Mouse (Mus musculus) forebrain, postnatal 0 days (tissue): ENCODE data around the gene Hoxc12. TPM values are rescaled to one million over a fixed set of nuclear protein-coding genes. Genes with fewer than 3 reads are reported as not detected.

Source experiments
- ATAC-seq: fragments of 200-750 bp; cut with Nextera tagmentation; 2 replicates; pipeline ENCODE4 v1.8.0; 2017; ENCODE audit warnings: mild to moderate bottlenecking, moderate library complexity
- DNase-seq: peaks from one replicate; pipeline ENCODE4 v3.0.0-alpha.2; 2015
- H3K27ac ChIP-seq: fragments of 300-500 bp; sonication (generic); 2 replicates; pipeline ENCODE4 v1.5.1; 2014; ENCODE audit warnings: low read depth, mild to moderate bottlenecking, antibody characterized with exemption, low read length, moderate library complexity, mixed read lengths
- H3K27me3 ChIP-seq: fragments of 300-500 bp; sonication (generic); 2 replicates; pipeline ENCODE4 v1.6.1; 2014; ENCODE audit warnings: mild to moderate bottlenecking, low read length, mixed read lengths; ENCODE audit not compliant: insufficient read depth
- H3K36me3 ChIP-seq: fragments of 300-500 bp; sonication (generic); 2 replicates; pipeline ENCODE4 v1.6.1; 2014; ENCODE audit warnings: mild to moderate bottlenecking, moderate library complexity; ENCODE audit not compliant: insufficient read depth
- H3K4me1 ChIP-seq: fragments of 300-500 bp; sonication (generic); 2 replicates; pipeline ENCODE4 v1.6.1; 2014; ENCODE audit warnings: antibody characterized with exemption; ENCODE audit not compliant: insufficient read depth
- H3K4me2 ChIP-seq: fragments of 300-500 bp; sonication (generic); 2 replicates; pipeline ENCODE4 v1.6.1; 2014; ENCODE audit warnings: low read depth, mild to moderate bottlenecking, moderate library complexity
- H3K4me3 ChIP-seq: fragments of 300-500 bp; sonication (generic); 2 replicates; pipeline ENCODE4 v1.5.1; 2014; ENCODE audit warnings: low read depth, low read length, mixed read lengths
- H3K9ac ChIP-seq: fragments of 300-500 bp; sonication (generic); 2 replicates; pipeline ENCODE4 v1.6.1; 2014; ENCODE audit warnings: mild to moderate bottlenecking
- H3K9me3 ChIP-seq: fragments of 300-500 bp; sonication (generic); 2 replicates; pipeline ENCODE4 v1.6.1; 2016; ENCODE audit warnings: low read length
- CTCF ChIP-seq: sonication (generic); IDR thresholded peaks from 2 replicates; pipeline ENCODE4 v1.5.1; 2016; ENCODE audit warnings: antibody characterized with exemption, control low read depth, low read depth
- WGBS: fragments of 180-500 bp; shearing (Covaris S2); extraction: QIAGEN DNeasy Blood & Tissue Kit; methylation state at CpG from one replicate; pipeline ENCODE4 v1.1.7; 2014; 5-methylcytosine and 5-hydroxymethylcytosine counted together
- polyA plus RNA-seq: library from polyadenylated mRNA; unstranded; fragments of >200 nt; fragmentation: Nextera tagmentation; extraction: Ambion mirVana; gene quantifications from 2 replicates; pipeline ENCODE4 v1.2.1, GENCODE M21; 2015
- total RNA-seq: library from RNA; depleted of rRNA; stranded (reverse); fragments of >200 nt; gene quantifications from 2 replicates; pipeline ENCODE4 v1.2.3, GENCODE M21; 2014

Gene Hoxc12
- total and polyA plus RNA-seq, 2 experiments from 2014 or later = not detected

DNA sequence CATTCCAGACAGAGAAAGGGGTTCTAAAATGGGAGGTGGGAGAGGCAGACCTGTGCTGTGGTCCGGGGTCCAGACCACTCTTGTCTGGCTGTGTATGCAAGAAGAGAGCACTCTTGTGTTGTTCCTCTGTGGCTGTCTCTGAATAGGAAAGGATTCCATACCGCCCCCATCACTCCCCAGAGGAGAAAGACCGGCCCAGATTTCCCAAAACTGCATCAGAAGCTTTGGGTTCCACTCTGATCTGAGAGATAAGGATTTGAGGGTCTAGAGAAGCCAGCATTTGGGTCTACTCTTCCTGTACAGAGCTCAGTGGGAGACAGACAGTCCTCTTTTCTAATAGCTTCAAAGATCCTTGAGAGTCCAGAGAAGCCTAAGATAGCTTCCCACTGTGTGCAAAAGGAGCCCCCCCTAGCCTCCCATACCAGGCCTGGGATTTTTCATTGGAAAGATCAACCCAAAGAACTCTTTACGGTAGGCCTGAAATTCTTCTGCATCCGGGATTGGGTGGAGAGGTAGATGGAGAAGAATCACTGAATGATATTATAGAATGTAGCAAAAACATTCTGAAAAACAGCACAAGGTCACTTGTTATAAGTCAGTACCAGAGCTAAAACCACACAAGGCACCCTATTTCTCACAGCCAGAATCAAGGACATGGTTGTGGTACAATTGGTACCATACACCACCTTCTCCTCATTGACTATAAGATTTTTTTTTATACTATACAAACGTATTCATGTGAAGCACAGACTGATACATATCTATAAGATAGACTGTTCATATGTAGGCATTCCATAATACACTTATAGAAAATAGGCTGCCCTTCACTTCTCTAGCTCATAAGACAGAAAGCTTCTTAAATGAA, 13.7 kb upstream of the Hoxc12 start:
- no peak overlapping the region for H3K4me3 ChIP-seq
- no peaks in the 10 kb centered on the region for H3K4me1 ChIP-seq
- TF ChIP-seq CTCF = no peak
- no peak overlapping the region for H3K27ac ChIP-seq
- no peak overlapping the region for H3K9ac ChIP-seq
- no peak for DNase-seq
- no peak for ATAC-seq
- no peaks in the 10 kb centered on the region for H3K9me3 ChIP-seq
- peaks cover 97% of the 10 kb centered on the region for H3K27me3 ChIP-seq
- H3K4me2 ChIP-seq = no peak overlapping the region
- WGBS = 12% methylated on average over 6 of the region's 6 CpGs
- no peaks in the 10 kb centered on the region for H3K36me3 ChIP-seq

DNA sequence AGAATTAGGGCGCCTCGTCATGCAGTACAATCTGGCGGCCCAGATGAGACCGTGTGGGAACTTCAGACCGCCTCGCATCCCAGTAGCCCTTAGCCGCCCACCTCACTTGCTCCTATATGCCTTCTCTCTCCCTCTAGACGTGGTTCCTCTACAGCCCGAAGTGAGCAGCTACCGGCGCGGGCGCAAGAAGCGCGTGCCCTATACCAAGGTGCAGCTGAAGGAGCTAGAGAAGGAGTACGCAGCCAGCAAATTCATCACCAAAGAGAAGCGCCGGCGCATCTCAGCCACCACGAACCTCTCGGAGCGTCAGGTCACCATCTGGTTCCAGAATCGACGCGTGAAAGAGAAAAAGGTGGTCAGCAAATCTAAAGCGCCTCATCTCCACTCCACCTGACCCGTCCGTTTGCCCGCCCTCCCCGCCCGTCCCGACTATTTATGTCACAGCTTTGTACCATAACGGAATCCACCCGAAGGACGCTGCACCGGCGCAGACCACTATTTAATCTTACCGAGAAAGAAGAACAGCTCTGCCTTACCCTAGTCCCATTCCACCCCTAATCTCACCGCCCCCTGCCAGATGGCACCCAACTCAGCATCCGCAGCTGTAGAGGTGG, 9.4 kb upstream of the Hoxc12 start:
- ATAC-seq (no peak), DNase-seq (no peak)
- TF ChIP-seq CTCF = no peak
- Histone ChIP-seq H3K4me1 (no peaks in the 10 kb centered on the region), H3K9me3 (no peaks in the 10 kb centered on the region), H3K36me3 (no peaks in the 10 kb centered on the region), H3K27me3 (peaks cover 97% of the 10 kb centered on the region), H3K9ac (no peak overlapping the region), H3K27ac (no peak overlapping the region), H3K4me2 (no peak overlapping the region), H3K4me3 (no peak overlapping the region)
- under 1% methylated on average over 40 of the region's 40 CpGs for WGBS

DNA sequence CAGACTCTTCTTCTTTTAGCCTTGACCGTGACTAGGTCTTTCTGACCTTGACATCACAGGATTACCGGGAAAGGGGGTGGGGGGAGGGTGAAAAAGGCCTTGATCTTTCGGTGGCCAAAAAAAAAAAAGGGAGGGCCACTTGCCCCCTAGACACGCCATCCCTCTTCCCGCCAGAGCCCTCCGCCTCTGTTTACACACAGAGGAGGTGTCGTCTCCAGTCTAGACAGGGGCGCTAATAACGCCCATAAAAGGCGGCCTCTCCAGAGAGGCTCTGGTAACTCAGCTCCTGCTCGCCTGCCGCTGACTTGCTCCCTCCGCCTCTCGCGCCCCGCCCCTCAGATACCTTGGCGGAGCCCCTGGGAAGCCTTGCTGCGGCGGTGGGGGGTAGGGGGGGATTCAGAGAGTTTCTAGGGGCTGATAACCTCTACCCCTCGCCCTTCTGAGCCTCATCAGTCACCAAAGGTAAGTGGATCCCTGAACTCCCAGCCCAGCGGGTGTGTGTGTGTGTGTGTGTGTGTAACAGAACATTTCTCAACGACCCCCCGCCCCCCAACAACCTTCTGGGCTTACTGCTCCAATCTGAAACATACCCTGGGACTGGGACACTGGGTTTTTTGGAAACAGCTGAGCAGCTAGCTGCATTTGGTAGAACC, 4.7 kb upstream of the Hoxc12 start:
- H3K27ac ChIP-seq = no peak overlapping the region
- under 1% methylated on average over 23 of the region's 23 CpGs for WGBS
- ATAC-seq = no peak
- H3K4me2 ChIP-seq = no peak overlapping the region
- H3K4me1 ChIP-seq = no peaks in the 10 kb centered on the region
- H3K4me3 ChIP-seq = no peak overlapping the region
- no peak for DNase-seq
- no peaks in the 10 kb centered on the region for H3K9me3 ChIP-seq
- no peaks in the 10 kb centered on the region for H3K36me3 ChIP-seq
- no peak for TF ChIP-seq CTCF
- H3K9ac ChIP-seq = no peak overlapping the region
- peaks cover 99% of the 10 kb centered on the region for H3K27me3 ChIP-seq

- no peak overlapping the region for H3K9ac ChIP-seq
- H3K27ac ChIP-seq = no peak overlapping the region
- no peak overlapping the region for H3K4me2 ChIP-seq
- H3K4me1 ChIP-seq = no peaks in the 10 kb centered on the region
- TF ChIP-seq CTCF = no peak
- H3K27me3 ChIP-seq = peaks cover 99% of the 10 kb centered on the region
- DNase-seq (no peak), ATAC-seq (no peak)
- no peak overlapping the region for H3K4me3 ChIP-seq
- no peaks in the 10 kb centered on the region for H3K36me3 ChIP-seq
- WGBS = 3% methylated on average over 12 of the region's 12 CpGs
- H3K9me3 ChIP-seq = no peaks in the 10 kb centered on the region
These were observed 2.1 kb upstream of the Hoxc12 start for GRCm38 (mm10) chr15:102934438-102934837.

GRCm38 (mm10) chr15:102934897-102935296, 1.7 kb upstream of the Hoxc12 start:
- no peak for TF ChIP-seq CTCF
- Histone ChIP-seq H3K4me3 (no peak overlapping the region), H3K36me3 (no peaks in the 10 kb centered on the region), H3K27ac (no peak overlapping the region), H3K4me2 (no peak overlapping the region), H3K9me3 (no peaks in the 10 kb centered on the region), H3K9ac (no peak overlapping the region), H3K27me3 (peaks cover 99% of the 10 kb centered on the region), H3K4me1 (no peaks in the 10 kb centered on the region)
- under 1% methylated on average over 27 of the region's 27 CpGs for WGBS
- ATAC-seq = no peak
- no peak for DNase-seq

GRCm38 (mm10) chr15:102937036-102937666, 594 bp downstream of the Hoxc12 start:
- 4% methylated on average over 50 of the region's 50 CpGs for WGBS
- no peaks in the 10 kb centered on the region for H3K9me3 ChIP-seq
- H3K27ac ChIP-seq = no peak overlapping the region
- TF ChIP-seq CTCF = no peak
- DNase-seq (no peak), ATAC-seq (no peak)
- H3K9ac ChIP-seq = no peak overlapping the region
- H3K27me3 ChIP-seq = peaks cover 98% of the 10 kb centered on the region
- H3K4me1 ChIP-seq = no peaks in the 10 kb centered on the region
- no peak overlapping the region for H3K4me2 ChIP-seq
- H3K4me3 ChIP-seq = no peak overlapping the region
- no peaks in the 10 kb centered on the region for H3K36me3 ChIP-seq
